Mouse (Mus musculus): ENCODE results near the gene Pla2g5.

Pla2g5 gene

GRCm38 (mm10) chr4:138797217-138797570, 66.1 kb downstream of the Pla2g5 start:
- DNase-seq (ENCODE audit: low spot score in 2 of 2), result no peak

DNA sequence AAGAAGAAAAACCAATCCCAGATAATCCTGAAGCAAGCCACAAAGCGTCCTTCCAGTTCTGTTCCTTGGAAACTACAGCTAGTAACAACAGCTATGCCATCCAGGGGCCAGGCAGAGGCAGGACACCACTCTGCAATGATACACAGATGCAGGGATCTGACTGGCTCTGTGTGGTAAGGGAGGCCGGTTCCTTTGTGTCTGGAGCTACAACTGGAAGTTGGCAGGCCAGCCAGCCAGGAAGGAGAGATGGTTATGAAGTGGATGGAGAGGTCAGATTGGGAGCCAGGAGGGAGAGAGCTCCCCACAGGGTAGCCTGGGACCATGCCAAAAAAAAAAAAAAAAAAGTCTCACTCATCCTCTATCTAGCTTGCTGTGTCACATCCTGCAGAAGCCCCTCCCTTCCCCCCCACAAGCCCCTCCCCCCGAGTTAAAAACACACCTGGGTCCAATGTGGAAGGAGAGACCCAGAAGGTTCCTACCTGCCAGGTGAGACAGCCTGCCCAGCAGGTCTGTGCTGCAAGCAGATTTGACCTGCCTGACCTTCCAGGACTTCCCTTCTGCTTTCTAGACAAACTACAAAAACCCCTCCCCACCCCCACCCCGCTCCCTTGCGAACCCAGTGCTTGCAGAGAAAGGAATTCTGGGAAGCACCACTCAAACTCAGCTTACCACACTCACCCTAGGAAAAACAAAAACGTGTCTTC, 66.6 kb downstream of the Pla2g5 start:
- no peak for DNase-seq (ENCODE audit: low spot score in 2 of 2)

DNA sequence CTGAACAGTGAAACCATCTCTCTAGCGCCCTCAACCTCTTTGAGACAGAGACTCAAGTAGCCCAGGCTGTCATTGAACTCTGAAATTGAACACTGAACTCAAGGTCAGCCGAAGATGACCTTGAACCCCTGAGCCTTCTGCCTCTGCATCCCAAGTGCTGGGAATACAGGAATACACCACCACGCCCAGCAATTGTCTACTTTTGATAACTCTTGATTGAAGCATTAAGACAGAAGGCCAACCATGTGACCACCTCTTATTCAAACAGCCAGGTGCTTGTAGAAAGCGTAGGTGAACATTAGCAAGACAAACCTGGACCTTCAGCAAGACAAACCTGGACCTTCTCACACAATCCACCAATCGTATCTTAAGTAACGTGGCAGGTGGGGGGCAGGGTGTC, 68.9 kb downstream of the Pla2g5 start:
- no peak for DNase-seq (ENCODE audit: low spot score in 2 of 2)

DNA sequence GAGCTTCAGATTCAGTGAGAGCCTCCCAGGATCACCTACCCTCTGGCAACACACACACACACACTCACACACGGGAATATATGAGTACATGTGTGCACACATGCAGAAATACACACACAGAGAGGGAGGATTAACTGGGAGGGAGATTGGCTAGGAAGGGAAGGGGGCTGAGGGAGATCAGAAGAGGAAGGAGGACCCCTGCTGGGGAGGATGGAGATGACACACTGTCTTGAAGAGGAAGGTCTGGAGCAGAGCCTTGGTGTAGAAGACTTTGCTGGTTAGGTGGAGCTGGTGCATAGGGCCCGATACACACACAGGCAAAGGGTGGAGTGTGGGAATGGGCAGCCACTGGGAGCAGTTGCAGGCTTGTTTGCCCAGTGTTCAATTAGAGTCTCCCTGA, 70.0 kb downstream of the Pla2g5 start:
- peak in 1 of 2 experiments; percentile 30 for DNase-seq (ENCODE audit: low spot score in 2 of 2)

DNA sequence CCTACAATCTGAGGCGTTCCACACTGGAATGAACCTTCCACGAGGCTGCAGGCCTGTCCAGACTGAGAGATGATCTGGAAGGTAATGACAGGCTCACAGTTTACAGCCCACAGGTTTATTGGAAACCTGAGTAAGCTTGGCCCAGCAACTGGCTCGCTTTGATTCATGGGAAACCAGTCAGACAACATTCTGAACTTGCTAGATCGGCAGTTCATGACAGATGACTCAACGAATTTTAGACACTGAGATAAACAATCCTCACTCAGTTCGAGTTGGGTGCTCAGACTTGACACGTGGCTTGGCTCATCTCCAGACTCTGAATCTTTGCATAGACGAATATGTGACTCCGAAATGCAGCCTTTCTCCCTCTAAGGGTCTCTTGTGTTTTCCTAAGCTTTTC, 70.7 kb downstream of the Pla2g5 start:
- no peak for DNase-seq (ENCODE audit: low spot score in 2 of 2)

DNA sequence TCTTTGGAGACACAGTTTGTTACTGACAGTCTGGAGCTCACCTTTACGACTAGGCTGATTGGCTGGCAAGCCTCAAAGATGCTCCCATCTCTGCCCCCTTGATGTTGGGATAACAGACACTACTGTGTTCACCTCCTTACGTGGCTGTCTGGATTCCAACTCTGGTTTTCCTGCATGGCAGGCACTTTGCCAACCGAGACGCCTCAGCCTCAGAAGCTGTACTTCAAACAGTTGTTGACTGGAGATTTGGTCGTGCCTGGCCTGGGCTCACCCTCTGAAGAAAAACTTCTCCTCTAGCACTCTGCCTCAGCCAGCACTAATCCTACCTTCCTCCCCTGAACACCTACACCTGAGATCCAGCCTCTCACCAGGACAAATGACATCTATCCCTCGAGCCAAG, 71.8 kb downstream of the Pla2g5 start:
- DNase-seq (ENCODE audit: low spot score in 2 of 2), result no peak

DNA sequence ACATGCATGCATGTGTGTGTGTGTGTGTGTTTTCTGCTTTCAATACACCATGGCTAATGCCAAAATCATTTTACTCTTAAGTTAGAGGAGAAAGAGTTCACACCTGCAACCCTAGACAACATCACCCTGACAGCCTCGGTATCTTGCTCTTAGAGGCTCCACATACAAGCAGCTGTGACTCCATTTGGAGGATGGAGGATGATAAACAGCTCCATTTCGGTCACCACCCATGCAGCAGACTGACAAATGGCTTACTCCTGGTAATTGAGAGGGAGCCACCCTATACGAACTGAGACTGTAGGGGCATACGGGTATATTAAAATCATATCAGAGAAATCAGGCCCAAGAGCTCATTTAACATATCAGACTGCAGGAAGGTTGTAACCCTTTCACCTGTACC, 74.9 kb downstream of the Pla2g5 start:
- no peak for DNase-seq (ENCODE audit: low spot score in 2 of 2)

GRCm38 (mm10) chr4:138786141-138786540, 77.1 kb downstream of the Pla2g5 start:
- no peak for DNase-seq (ENCODE audit: low spot score in 2 of 2)

- no peak for DNase-seq (ENCODE audit: low spot score in 2 of 2)
Measured at GRCm38 (mm10) chr4:138785721-138786120, 77.6 kb downstream of the Pla2g5 start.

DNA sequence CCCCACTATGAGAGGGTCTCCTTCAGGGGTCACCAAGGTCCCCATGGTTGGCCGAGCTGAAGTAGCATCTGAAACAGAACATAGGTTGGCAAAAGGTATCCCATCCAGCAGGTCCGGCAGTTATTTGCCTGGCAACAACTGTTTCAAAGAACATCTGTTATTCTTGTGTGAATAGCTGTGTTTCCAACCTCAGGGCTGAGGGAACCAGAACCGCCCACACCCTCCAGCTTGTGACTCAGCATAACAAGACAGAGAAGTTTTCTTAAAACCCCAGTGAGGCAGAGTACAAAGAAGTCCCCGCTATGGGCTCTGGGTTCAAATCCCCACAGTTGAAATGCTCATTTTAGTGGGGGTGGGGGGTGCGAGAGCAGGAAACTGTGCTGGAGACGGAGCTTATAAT, 81.2 kb downstream of the Pla2g5 start:
- DNase-seq (ENCODE audit: low spot score in 2 of 2), result no peak

GRCm38 (mm10) chr4:138780300-138780699, 83.0 kb downstream of the Pla2g5 start:
- no peak for DNase-seq (ENCODE audit: low spot score in 2 of 2)

DNA sequence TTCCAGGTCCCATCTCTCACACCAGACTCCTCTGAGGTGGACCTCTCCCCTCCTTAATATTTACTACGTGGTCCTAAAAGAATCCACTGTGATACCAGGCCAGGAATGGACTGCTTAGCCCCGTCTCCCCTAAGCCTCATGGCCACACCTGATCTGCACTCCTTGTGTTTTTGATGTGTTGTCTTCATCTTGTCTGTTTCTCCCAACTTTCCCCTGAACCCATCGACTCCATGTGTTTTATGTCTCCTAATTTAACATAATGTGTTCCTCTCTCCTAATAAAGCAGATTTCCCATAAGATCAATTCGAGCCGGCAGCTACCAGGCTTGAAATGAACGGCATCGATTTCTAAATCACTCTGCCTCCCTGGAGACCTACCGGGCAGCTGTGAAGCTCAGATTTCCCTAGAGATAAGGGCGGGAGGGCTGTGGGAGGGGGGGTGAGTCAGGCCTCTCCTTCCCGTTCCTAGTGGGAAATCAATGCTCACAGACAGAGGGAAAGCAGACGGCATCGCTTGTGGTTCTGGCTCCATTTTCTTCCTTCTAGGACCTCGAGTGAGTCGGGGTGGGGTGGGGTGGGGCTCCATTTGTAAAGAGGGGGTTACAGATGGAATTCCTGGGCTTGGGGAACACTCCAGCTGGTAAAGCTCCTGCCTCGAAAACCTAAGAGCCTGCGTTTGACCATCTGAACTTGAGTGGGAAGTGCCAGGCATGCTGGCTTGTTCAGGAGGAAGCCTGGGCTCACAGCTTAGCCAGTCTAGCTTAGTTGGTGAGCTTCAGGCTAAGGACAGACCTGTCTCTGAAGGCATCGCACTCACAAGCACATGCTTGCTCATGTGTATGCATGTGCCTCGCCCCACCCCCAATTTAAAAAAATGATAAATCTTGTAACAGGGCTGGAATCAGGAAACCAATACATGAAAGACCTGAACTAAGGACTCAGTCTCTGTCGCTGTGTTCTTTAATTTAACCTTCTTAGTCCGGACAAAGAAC, 85.6 kb downstream of the Pla2g5 start:
- DNase-seq (ENCODE audit: low spot score in 2 of 2), result no peak

DNA sequence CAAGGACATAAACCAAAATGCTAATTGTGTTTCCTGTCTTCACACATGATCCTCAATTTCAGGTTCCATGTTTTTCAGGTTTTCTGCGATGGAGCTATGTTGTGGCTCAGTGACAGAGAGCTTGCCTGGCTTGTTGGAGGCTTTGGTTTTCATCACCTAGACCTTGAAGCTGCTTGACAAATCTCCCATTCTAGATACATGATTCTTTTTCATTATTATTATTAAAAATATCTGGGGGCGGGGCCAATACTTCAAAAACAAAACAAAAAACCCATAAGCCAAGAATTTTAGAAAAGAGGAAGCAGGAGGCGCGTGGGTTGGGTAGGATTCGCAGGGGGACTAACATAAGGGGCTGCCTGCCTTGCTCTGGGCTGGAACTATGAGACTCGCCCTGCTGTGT, 87.8 kb downstream of the Pla2g5 start, which contains the start of gene Pla2g2d:
TSS of gene Pla2g2d (plus strand) at position 301 of the 400 bp plus-strand sequence.
- DNase-seq (ENCODE audit: low spot score in 2 of 2), result no peak

DNA sequence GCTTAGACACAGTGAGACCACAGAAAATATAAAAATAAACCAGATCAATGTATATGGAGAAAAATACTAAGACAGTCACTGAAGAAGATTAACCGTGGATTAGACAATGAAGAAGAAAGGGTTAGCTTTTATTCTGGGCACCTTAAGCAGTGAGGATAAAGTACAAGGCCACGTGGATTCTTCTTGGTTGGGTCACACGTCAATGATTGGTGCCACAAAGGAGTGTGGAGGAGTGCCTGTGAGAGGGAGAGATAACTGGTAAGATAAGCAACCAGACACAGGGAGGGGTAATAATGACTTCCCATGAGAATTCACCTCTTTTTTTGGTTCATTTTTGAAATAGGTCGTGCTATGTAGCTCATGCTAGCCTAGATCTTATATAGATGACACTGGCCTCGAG, 90.9 kb downstream of the Pla2g5 start:
- no peak for DNase-seq (ENCODE audit: low spot score in 2 of 2)

- DNase-seq (ENCODE audit: low spot score in 2 of 2), result no peak
Measured at GRCm38 (mm10) chr4:138771970-138772369, 91.3 kb downstream of the Pla2g5 start.

DNA sequence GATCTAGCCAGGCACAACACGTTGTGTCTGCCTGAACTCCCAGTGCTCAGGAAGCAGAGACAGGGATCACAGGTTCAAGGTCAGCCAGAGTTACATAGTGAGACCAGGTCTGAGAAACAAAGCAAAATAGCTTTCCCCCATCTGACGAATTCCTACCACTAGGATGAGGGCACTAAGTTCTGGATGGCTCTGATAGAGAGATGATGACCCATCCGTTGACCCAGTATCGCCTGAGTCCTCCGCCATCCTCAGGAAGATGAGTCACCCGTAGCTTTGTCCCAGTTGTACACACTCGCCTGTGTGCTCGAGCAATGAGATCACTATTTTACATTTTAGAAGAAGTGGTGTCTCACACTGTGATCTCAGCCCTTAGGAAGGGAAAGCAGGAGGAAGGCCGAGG, 101.0 kb downstream of the Pla2g5 start:
- DNase-seq (ENCODE audit: low spot score in 2 of 2), result no peak

DNA sequence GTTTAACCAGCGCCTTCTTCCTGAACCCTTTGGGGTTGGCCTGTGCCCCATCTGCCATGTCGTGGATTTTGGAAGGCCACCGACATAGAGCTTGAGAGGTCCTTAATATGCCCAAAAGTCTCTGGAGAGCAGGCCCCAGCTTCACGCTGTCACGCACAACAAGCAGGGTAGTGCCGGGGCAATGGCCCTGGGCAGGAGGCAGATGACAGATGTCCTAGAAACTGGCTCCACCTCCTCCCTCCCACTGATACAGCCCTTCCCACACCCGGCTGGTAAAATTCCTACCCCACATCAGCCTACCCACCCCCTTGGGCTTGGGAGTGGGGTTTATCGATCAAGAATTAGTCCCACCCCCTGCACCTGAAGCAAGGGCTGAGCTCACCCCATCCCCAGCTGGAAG, 105.9 kb downstream of the Pla2g5 start, which contains the start of gene Pla2g2f:
TSS of gene Pla2g2f (minus strand) at position 211 of the 400 bp plus-strand sequence.
- no peak for DNase-seq (ENCODE audit: low spot score in 2 of 2)

DNA sequence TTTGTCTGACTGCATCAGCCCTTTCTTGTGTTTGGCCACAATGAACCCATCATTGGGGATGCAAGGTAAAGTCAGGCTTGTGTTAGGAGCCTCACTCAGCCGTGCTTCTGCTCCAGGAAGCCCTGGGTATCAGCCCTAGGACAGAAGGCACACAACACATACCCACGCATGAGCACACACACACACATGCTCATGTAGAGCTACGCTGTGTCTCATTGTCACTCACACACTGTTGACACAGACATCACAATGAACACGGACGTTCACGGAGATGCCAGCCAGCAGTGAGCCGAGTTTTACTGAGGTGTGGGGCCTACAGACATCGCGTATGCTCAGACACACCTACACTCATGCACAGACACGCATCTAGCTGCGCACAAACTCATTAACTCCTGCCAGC, 107.3 kb downstream of the Pla2g5 start:
- DNase-seq (ENCODE audit: low spot score in 2 of 2), result no peak

DNA sequence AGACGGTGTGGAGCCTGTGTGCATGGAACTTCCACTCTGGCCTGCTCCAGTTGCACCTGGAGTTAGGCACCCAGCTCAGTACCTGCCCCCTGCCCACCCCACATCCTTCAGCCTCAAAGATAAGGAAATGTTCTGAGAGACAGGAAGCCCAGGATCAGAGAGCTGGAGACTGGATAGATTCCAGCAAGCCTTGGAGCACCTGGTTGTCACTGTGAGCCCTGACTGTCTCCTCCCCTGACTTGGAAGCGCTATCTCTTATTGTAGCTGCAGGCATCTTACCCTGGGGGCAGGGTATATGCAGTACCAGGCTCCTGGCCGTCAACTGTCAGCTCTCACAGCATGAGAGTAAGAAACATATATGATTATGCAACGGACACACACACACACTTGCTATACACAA, 107.8 kb downstream of the Pla2g5 start:
- DNase-seq (ENCODE audit: low spot score in 2 of 2), result no peak

GRCm38 (mm10) chr4:138754432-138754831, 108.8 kb downstream of the Pla2g5 start:
- DNase-seq (ENCODE audit: low spot score in 2 of 2), result no peak

DNA sequence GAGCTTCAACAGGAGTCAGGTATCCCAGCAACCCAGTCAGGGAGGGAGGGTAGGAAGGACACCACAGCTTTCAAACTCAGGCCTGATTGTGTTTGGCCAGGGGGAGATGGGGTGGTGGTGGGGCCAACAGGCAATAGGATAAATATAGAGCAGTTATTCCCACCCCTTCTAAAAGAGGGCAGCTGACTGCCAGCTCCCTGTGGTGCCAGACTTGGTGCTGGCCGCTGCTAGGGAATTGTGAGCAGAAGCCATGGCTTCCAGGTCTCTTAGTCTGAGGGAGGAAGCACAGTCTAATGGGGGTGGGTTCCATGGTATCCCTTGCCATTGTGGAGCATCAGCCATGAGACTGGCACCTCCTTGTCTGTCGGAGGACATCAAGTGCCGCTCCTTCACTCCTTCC, 109.7 kb downstream of the Pla2g5 start:
- DNase-seq (ENCODE audit: low spot score in 2 of 2), result no peak

DNA sequence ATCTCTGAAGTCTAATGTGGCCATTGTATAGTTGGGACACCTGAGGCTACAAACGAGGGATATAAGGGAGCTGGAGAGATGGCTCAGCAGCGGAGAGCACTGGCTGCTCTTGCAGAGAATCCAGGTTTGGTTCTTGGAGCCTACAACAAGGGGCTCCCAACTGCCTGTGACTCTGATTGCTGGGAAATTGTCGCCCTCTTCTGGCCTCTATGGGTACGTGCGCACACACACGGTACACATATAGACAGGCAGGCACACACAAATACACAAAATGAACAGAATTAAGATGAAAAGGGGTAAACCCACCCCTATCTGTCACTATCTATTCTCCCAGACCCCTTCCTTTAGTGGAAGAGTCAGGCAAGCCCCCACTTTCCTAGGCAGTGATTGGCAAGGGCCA, 110.7 kb downstream of the Pla2g5 start:
- DNase-seq (ENCODE audit: low spot score in 2 of 2), result no peak

All from spleen, postnatal 10 days (tissue).